Mouse (Mus musculus): ENCODE measurements around the gene Neu1.

DNA sequence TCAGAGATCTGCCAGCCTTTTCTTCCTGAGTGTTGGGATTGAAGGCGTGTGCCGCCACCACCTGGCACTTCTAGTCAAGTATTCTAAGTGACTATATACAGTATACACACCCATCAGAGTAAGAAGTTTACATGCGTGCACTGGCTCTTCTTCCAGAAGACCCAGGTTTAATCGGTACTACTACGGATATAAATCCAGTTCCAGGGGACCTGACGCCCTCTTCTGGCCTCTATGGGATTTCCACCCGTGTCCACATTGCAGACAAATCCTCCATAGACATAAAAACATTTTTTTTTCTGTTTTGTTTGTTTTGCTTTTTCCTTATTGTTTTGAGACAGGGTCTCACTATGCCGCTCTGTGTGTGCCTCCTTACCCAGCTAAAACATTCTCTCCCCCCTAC, 16.6 kb downstream of the Neu1 start:
- TF ChIP-seq EP300 (IDR thresholded peaks at IDR 0.05; ENCODE audit: low read depth) (no peak), CTCF (IDR thresholded peaks at IDR 0.05; ENCODE audit: low read depth) (peak; percentile 54)

Data from liver, embryonic 14.5 days (tissue).